Mouse (Mus musculus): ENCODE measurements around the gene Ctrc.

GRCm38 (mm10) chr4:141869436-141870215 is 23.5 kb upstream of the Ctrc start:
- TF ChIP-seq POLR2A (IDR thresholded peaks at IDR 0.05; ENCODE audit: control insufficient read depth, low read depth, low read length) (no peak), CTCF (IDR thresholded peaks at IDR 0.05; ENCODE audit: control insufficient read depth, insufficient read depth, insufficient replicate concordance, low read depth, low read length) (no peak)

Measured in testis, adult 2 months (tissue).